Mouse (Mus musculus) left cerebral cortex, postnatal 4 days (tissue): Measurements from ENCODE around the gene Calhm2. TPM values are rescaled to one million over a fixed set of nuclear protein-coding genes. Genes with fewer than 3 reads are reported as not detected.

Experiments used
- DNase-seq: peaks from one replicate; pipeline ENCODE4 v3.0.0-alpha.2; 2022
- intact Hi-C: fragments of 180-260 bp; cut with DNase I; formaldehyde crosslinking; loops from one replicate; pipeline ENCODE4 v1.15.1; 2025
- total RNA-seq, 2 experiments: library from RNA; stranded (reverse); gene quantifications; 2 replicates each; pipeline ENCODE4 v1.2.3; 2021

Gene Calhm2
- total RNA-seq: 1 to 10 TPM; 1.2 to 2.2 TPM

GRCm38 (mm10) chr19:47137771-47138421 lies at the start of gene Calhm2:
TSS of gene Calhm2 (minus strand) at chr19:47138294.
- DNase-seq: no peak
- intact Hi-C loops: no loop called here

- no peak for DNase-seq
- intact Hi-C loops: no loop called here
Measured at GRCm38 (mm10) chr19:47186514-47187275, 48.6 kb upstream of the Calhm2 start.

- intact Hi-C loops: no loop called here
- DNase-seq: no peak
Measured at GRCm38 (mm10) chr19:47184736-47185135, 46.6 kb upstream of the Calhm2 start.

GRCm38 (mm10) chr19:47184221-47184620 lies 46.1 kb upstream of the Calhm2 start:
- intact Hi-C loops: no loop called here
- no peak for DNase-seq

GRCm38 (mm10) chr19:47180011-47180410 lies 41.9 kb upstream of the Calhm2 start:
- no peak for DNase-seq
- intact Hi-C loops: no loop called here

GRCm38 (mm10) chr19:47179272-47179809 lies 41.2 kb upstream of the Calhm2 start:
- DNase-seq: peak; percentile 48
- intact Hi-C loops: loop anchor here (5.0 kb wide), 1 partner anchor 158 kb away; no protein-coding TSS in a partner anchor

GRCm38 (mm10) chr19:47178431-47179271 lies 40.6 kb upstream of the Calhm2 start, which contains the start of gene Neurl1a:
TSS of gene Neurl1a (plus strand) at chr19:47178820.
- intact Hi-C loops: loop anchor here (5.0 kb wide), 1 partner anchor 159 kb away; no protein-coding TSS in a partner anchor
- DNase-seq: peak; percentile 52

- peak; percentile 48 for DNase-seq
Measured at GRCm38 (mm10) chr19:47178001-47178400, 39.9 kb upstream of the Calhm2 start.

GRCm38 (mm10) chr19:47176916-47177505 lies 38.9 kb upstream of the Calhm2 start:
- intact Hi-C loops: loop anchor here (5.0 kb wide), 1 partner anchor 160 kb away; no protein-coding TSS in a partner anchor
- DNase-seq: no peak

More at GRCm38 (mm10) chr19:47178001-47178400, 39.9 kb upstream of the Calhm2 start:
- intact Hi-C loops: loop anchor here (5.0 kb wide), 1 partner anchor 159 kb away; no protein-coding TSS in a partner anchor

- intact Hi-C loops: loop anchor here (5.0 kb wide), 1 partner anchor 162 kb away; no protein-coding TSS in a partner anchor
- no peak for DNase-seq
Measured at GRCm38 (mm10) chr19:47175472-47175871, 37.4 kb upstream of the Calhm2 start.

GRCm38 (mm10) chr19:47174515-47174914 lies 36.4 kb upstream of the Calhm2 start:
- intact Hi-C loops: no loop called here
- DNase-seq: no peak

- intact Hi-C loops: loop anchor here (5.0 kb wide), 1 partner anchor 47 kb away; no protein-coding TSS in a partner anchor
Measured at GRCm38 (mm10) chr19:47168793-47169412, 30.8 kb upstream of the Calhm2 start.

GRCm38 (mm10) chr19:47168223-47168622 lies 30.1 kb upstream of the Calhm2 start:
- peak; percentile 27 for DNase-seq
- intact Hi-C loops: loop anchor here (5.0 kb wide), 1 partner anchor 46 kb away; no protein-coding TSS in a partner anchor

More at GRCm38 (mm10) chr19:47168793-47169412, 30.8 kb upstream of the Calhm2 start:
- DNase-seq: peak; percentile 88

GRCm38 (mm10) chr19:47167617-47168214 lies 29.6 kb upstream of the Calhm2 start:
- no peak for DNase-seq
- intact Hi-C loops: loop anchor here (5.0 kb wide), 1 partner anchor 45 kb away; no protein-coding TSS in a partner anchor

GRCm38 (mm10) chr19:47166758-47167157 lies 28.7 kb upstream of the Calhm2 start:
- intact Hi-C loops: loop anchor here (5.0 kb wide), 1 partner anchor 44 kb away; no protein-coding TSS in a partner anchor
- no peak for DNase-seq

- no peak for DNase-seq
- intact Hi-C loops: no loop called here
Measured at GRCm38 (mm10) chr19:47163176-47163744, 25.2 kb upstream of the Calhm2 start.

GRCm38 (mm10) chr19:47161669-47162068 lies 23.6 kb upstream of the Calhm2 start:
- intact Hi-C loops: no loop called here
- no peak for DNase-seq

GRCm38 (mm10) chr19:47157664-47158063 lies 19.6 kb upstream of the Calhm2 start, which contains the start of gene Calhm3:
TSS of gene Calhm3 (minus strand) at chr19:47157764.
- DNase-seq: no peak
- intact Hi-C loops: no loop called here
